Mouse (Mus musculus): ENCODE measurements at regions not wholly inside any gene's neighbourhood (a gene's known extent, or its start where the extent isn't known, plus 50 kb on each side); places are given as distances from the start of the nearest gene placed in this dataset.
A peak's percentile ranks its signal among the peaks of the same experiment; 100 is the strongest.
"Not testable (repeated sequence)": the region's sequence is repeated elsewhere in the genome, so short reads cannot be mapped to it uniquely, and the experiment has no call there.

DNA sequence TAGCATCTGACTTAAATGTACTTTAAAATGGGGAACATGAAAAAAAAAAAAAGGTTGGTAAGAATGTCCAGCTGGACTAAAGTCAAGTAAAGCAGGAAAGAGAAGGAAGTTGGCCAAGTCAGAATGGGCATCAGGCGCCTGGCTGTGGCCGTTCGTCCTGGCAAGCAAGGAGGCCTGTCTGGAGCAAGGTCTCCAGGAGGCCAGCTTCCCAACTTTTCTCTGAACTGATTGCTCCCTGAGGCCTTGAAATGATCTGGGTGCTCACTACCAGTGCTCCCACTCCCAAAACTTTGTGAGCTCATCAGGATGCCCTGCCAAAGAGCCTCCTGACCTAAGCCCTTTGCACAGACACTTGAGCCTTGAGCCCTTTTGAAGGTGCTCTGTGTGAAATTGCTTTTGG, 141.7 kb upstream of the Gm21897 start:
- peak; percentile 89 for DNase-seq (ENCODE audit: low spot score)

GRCm38 (mm10) chr16:15185714-15186113, 131.5 kb upstream of the Gm21897 start:
- DNase-seq (ENCODE audit: low spot score) = no peak

DNA sequence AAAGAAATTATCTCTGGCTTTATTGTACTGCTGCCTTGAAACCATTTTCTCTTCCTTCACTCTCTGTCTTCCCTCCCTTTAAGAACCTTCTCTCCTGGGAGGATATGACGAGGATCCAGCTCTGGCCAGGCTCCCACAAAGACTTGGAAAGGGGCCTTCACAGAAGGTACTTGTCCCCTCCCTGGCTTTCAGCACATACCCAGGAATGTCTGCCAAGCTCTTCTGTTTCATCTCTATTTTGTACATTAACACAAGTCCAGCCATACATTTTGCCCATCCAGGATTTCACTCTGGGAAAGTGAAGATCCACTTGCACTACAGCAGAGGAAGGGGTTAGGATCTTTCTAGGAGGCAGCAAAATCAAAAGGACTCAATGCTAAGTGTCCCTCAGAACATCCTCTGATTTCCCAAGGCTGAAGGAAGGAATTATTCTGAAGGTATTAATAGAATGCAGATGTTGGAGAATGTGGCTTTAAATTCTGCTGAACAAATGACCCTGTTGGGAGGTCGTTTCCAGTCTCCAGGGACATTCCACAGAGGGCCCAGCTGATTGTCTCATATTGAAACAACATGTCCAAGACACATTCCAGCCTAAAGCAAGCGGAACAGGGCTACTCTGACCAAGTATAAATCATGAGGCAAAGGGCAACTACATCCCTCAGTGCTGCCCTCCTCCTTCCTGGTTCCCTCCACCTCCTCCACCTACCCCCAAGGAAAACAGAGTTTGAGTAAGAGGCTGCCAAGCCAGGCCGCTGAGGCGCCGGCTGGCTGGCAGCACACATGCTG, 122.1 kb upstream of the Gm21897 start:
- peak; percentile 79 for DNase-seq (ENCODE audit: low spot score)

- DNase-seq (ENCODE audit: low spot score) = not testable (repeated sequence)
Observed at GRCm38 (mm10) chr16:15195931-15196330, 121.3 kb upstream of the Gm21897 start.

DNA sequence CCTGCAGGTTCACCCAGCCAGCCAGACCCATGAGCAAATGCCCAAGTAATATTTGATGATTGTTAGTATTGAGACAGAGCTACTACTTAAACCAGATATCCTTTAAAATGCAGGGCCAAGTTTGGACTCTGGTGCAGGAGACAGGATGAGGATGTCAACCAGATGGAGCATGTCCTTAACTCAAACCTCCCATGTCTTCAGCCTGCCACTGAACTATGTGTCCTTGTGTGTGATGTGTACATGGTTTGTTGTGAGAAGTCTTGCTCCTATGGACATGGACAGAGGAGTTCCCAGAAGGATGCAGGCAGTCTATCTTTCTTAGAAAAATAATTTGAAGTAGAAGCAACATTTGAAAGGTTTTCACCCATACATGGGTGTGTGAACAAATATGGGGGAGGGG, 120.4 kb upstream of the Gm21897 start:
- DNase-seq (ENCODE audit: low spot score) = no peak

DNA sequence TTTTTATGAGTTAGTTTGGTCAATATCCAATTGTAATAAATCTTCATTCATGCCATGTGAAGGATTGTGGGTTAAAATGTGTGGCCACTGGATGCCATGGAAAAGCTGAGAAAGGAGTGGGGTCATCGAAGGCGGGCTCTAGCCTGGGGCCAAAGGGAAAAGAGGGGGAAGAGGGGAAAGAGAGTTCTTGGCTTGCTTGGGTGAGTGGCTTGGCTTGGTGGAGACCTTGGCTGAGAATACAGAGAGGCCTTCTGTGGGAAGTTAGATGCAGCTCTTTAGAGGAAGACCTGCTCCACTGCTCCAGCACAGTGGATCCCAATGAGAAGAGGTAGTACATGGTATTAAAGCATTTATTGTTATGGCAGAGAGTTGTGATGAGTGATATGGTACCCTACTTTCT, 101.3 kb upstream of the Gm21897 start:
- DNase-seq (ENCODE audit: low spot score) = peak; percentile 19

GRCm38 (mm10) chr16:15220961-15221547, 96.2 kb upstream of the Gm21897 start:
- peak; percentile 24 for DNase-seq (ENCODE audit: low spot score)

DNA sequence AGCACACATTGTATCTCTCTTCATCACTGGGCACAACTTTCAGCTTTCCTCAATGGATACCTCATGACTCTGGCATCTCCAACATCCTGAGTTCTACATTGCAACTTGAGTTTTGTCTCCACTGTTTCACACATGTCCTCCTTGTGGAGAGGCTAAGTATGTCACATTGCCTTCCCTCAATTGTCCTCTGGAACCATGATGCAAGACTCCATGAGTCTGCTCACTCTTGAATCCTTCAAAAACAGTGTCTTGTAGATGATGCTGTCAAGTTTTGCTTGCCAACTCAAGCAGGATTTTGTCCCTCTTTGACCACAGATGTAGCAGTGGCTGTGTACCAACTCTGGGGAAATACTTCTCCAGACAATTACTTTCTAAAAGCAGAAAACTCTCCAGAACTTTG, 79.4 kb upstream of the Gm21897 start:
- peak; percentile 59 for DNase-seq (ENCODE audit: low spot score)

DNA sequence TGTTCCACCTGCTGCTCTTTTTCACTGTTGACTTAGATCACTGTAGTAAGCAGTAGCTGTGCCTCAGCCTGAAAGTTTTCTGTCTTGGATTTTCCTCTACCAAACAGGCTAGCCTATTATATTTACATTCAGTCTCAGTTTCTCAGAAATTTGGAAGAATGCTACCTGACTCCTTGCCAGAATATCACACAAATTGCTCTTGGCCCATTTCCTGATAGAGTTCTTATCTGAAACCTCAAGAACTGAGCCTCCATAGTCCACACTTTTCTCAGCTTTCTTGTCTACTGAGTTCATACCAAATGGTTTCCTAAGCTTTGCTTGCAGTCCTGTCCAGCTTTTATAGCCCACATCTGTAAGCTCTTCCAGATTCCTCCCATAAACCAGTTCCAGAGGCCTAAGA, 78.8 kb upstream of the Gm21897 start:
- peak; percentile 24 for DNase-seq (ENCODE audit: low spot score)

GRCm38 (mm10) chr16:15250186-15250585, 67.1 kb upstream of the Gm21897 start:
- no peak for DNase-seq (ENCODE audit: low spot score)

- no peak for DNase-seq (ENCODE audit: low spot score)
Observed at GRCm38 (mm10) chr16:15251686-15252085, 65.6 kb upstream of the Gm21897 start.

GRCm38 (mm10) chr16:15252666-15253347, 64.5 kb upstream of the Gm21897 start:
- DNase-seq (ENCODE audit: low spot score) = peak; percentile 14

GRCm38 (mm10) chr16:15253348-15253693, 63.9 kb upstream of the Gm21897 start:
- no peak for DNase-seq (ENCODE audit: low spot score)

DNA sequence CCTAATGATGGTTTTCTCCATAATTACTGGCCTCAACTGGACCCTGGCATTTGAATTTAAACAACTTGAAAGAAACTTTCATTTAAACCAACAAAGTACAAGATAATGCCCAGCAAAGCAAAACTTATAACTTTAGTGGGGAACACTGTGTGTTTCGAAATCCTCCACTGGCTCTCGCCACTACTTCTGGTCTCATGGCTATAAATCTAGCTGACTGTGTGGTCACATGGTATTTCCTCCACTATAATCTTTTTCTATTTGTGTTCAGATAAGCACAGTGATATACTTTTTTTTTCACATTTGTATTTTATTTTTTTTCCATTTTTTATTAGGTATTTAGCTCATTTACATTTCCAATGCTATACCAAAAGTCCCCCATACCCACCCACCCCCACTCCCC, 62.6 kb upstream of the Gm21897 start:
- DNase-seq (ENCODE audit: low spot score) = peak; percentile 30

DNA sequence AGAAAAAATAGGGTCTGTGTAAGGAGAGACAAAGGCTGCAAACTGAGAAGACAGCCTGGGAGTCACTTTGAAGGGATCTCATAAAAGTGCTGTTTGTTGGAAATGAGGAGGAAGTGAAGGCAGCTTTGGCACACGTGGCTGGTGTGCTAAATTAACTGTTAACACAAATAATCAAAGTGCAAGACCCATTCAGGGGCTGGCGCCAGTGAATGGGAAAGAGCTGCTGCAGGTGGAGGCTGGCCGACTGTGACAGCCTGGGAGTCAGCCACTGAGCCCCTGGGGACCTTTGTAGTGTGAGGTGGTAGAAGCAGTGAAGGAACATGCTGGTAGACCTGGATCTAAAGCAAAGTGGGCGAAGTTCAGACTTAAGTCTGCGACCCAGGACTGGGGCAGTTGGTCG, 57.8 kb upstream of the Gm21897 start:
- no peak for DNase-seq (ENCODE audit: low spot score)

DNA sequence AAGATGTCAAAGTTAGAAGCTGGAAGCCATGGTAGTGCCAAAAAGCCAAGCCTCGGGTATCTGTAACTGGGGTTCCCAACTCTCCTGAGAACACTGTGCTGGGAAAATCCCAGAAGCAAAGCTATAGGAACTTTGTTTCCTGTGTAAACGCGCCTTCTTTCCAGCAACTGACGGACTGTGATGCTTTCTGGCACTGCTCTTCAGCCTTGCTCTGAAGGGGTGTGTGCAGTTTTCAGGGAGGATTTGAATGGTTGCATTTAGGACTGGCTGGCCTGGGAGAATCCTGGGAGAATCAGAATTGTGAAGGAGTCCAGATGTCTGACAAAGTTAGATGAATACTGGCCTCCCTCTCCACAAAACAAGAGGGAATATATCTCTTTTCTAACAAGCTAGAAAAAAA, 57.2 kb upstream of the Gm21897 start:
- DNase-seq (ENCODE audit: low spot score) = no peak
